Mouse (Mus musculus): Measurements from ENCODE around the gene Uvrag. TPM values are rescaled to one million over a fixed set of nuclear protein-coding genes. Genes with fewer than 3 reads are reported as not detected.

The Uvrag gene
- polyA plus RNA-seq, 1 experiment from 2014 or later: 22.4 TPM

DNA sequence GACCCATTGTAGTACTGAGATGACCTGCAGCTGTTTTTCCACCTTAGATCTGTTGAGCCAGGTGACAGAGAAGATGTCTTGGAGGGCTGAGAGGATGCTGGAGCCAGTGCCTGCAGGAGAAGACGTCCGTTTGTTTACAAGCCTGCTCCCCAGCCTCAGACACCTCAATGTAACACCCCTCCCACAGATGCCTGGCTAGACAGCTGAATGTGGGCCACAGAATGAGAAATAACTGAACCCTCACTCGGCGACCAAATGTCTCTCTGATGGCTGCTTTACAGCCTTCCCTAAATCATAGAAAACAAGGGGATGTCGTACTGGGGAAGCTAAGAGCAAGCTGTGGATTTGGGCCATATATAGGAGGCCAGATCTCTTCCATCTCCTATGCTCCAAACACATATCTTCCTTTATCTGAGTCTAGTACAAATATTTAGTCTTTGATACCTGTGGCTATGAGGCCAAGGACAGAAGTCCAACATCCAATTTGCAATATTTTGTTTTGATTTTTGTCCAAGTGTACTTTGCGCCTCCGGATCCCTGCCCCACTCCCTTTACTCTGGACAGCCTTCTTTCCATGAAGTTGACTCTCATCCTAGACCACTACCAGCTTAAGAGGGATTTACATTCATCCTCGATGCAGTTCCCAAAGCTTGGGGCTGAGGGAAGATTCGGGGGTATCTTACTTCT, 28.9 kb upstream of the Uvrag start:
- H3K36me3 ChIP-seq (ENCODE audit: control insufficient read depth, insufficient read depth, low read length): no peaks in the 10 kb centered on the region
- 76% methylated on average over 9 of the region's 9 CpGs for WGBS
- no peak for ATAC-seq (ENCODE audit: low read depth)
- no peaks in the 10 kb centered on the region for H3K27me3 ChIP-seq (ENCODE audit: control insufficient read depth, insufficient read depth, low read depth, low read length)
- peaks cover 6% of the 10 kb centered on the region; the same call in 1 of the 2 replicates for H3K4me1 ChIP-seq (replicated peaks; ENCODE audit: control insufficient read depth, insufficient read depth, low read length)
- no peak overlapping the region for H3K9ac ChIP-seq (ENCODE audit: low read length)
- no peaks in the 10 kb centered on the region for H3K9me3 ChIP-seq (ENCODE audit: control insufficient read depth, low read length)
- H3K4me3 ChIP-seq (ENCODE audit: low read length): no peak overlapping the region
- no peak overlapping the region for H3K27ac ChIP-seq (ENCODE audit: low read length)
- no peak overlapping the region for H3K4me2 ChIP-seq (ENCODE audit: low read depth, low read length)

DNA sequence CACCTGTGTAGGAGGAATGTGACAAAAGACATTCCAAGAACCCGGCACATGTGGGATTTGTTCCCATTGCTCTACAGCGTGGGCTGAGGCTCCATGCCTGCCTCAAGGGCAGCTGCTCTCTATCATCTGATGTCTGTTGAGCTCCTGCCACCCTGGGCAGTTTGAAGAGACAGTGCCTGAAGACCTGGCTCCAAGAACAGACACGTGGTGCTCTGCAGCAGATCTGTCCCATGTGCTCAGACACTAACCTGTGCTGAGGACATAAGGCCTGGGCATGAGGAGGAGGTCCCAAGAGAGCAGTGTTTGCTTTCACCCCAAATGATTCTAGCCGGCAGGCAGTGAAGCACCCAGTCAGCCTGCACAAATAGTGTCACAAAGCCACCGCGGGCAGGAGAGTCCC, 27.8 kb upstream of the Uvrag start:
- no peak overlapping the region for H3K4me3 ChIP-seq (ENCODE audit: low read length)
- H3K27ac ChIP-seq (ENCODE audit: low read length): no peak overlapping the region
- H3K9me3 ChIP-seq (ENCODE audit: control insufficient read depth, low read length): no peaks in the 10 kb centered on the region
- WGBS: 66% methylated on average over 6 of the region's 6 CpGs
- H3K4me2 ChIP-seq (ENCODE audit: low read depth, low read length): no peak overlapping the region
- no peaks in the 10 kb centered on the region for H3K36me3 ChIP-seq (ENCODE audit: control insufficient read depth, insufficient read depth, low read length)
- ATAC-seq (ENCODE audit: low read depth): no peak
- H3K9ac ChIP-seq (ENCODE audit: low read length): no peak overlapping the region
- H3K4me1 ChIP-seq (replicated peaks; ENCODE audit: control insufficient read depth, insufficient read depth, low read length): peaks cover 6% of the 10 kb centered on the region; the same call in 1 of the 2 replicates
- H3K27me3 ChIP-seq (ENCODE audit: control insufficient read depth, insufficient read depth, low read depth, low read length): no peaks in the 10 kb centered on the region

DNA sequence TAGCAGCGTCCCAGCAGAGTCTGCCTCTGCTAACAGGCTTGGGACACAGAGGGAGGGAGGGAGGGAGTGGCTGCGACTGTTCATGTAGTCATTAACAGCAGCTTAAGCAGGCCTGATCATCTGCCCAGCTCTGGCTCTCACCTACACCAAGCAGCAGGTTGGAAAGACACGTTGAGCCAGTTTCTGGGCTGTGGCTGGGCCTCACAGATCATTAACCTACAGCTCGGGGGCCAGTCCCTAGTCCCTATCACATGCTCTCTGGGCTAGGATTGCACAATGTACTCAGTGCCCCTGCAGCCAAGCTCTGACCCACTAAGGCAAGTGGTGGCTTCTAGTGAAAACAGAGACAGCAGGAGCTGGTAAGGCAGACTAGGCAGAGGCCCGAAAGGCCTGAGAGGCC, 27.0 kb upstream of the Uvrag start:
- Histone ChIP-seq H3K27me3 (ENCODE audit: control insufficient read depth, insufficient read depth, low read depth, low read length) (no peaks in the 10 kb centered on the region), H3K27ac (ENCODE audit: low read length) (peak overlapping the region; percentile 26), H3K9ac (ENCODE audit: low read length) (0 out of 2 replicates have a peak overlapping the region, but pooled peaks have one; percentile 13), H3K4me2 (ENCODE audit: low read depth, low read length) (no peak overlapping the region), H3K9me3 (ENCODE audit: control insufficient read depth, low read length) (no peaks in the 10 kb centered on the region), H3K36me3 (ENCODE audit: control insufficient read depth, insufficient read depth, low read length) (no peaks in the 10 kb centered on the region), H3K4me1 (replicated peaks; ENCODE audit: control insufficient read depth, insufficient read depth, low read length) (peaks cover 6% of the 10 kb centered on the region; the same call in 1 of the 2 replicates), H3K4me3 (ENCODE audit: low read length) (no peak overlapping the region)
- 33% methylated on average over 5 of the region's 5 CpGs for WGBS
- ATAC-seq (ENCODE audit: low read depth): peak; percentile 81

DNA sequence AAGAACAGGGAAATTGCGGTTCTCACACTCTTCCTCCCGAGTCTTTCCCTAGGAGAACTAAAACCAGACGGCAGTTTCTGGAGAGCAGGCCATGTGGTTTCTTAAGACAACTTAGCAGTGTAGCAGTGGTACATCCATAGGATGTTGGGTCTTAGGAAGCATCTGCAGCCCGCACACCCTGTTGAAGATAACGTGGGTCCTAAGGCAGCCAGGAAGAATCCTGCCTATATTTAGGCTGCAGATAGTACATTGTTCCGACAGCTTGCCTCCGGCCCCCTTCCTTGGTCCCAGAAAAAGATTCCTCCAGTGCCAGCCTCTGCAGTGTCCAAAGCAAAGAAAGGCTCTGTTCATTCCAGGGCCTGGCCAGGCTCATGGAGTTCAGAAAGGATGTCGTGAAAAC, 25.2 kb upstream of the Uvrag start:
- H3K4me3 ChIP-seq (ENCODE audit: low read length): no peak overlapping the region
- no peaks in the 10 kb centered on the region for H3K36me3 ChIP-seq (ENCODE audit: control insufficient read depth, insufficient read depth, low read length)
- H3K4me2 ChIP-seq (ENCODE audit: low read depth, low read length): no peak overlapping the region
- ATAC-seq (ENCODE audit: low read depth): no peak
- H3K9ac ChIP-seq (ENCODE audit: low read length): no peak overlapping the region
- H3K4me1 ChIP-seq (replicated peaks; ENCODE audit: control insufficient read depth, insufficient read depth, low read length): peaks cover 6% of the 10 kb centered on the region; the same call in 1 of the 2 replicates
- no peaks in the 10 kb centered on the region for H3K9me3 ChIP-seq (ENCODE audit: control insufficient read depth, low read length)
- H3K27me3 ChIP-seq (ENCODE audit: control insufficient read depth, insufficient read depth, low read depth, low read length): no peaks in the 10 kb centered on the region
- no peak overlapping the region for H3K27ac ChIP-seq (ENCODE audit: low read length)
- WGBS: 74% methylated on average over 8 of the region's 8 CpGs

DNA sequence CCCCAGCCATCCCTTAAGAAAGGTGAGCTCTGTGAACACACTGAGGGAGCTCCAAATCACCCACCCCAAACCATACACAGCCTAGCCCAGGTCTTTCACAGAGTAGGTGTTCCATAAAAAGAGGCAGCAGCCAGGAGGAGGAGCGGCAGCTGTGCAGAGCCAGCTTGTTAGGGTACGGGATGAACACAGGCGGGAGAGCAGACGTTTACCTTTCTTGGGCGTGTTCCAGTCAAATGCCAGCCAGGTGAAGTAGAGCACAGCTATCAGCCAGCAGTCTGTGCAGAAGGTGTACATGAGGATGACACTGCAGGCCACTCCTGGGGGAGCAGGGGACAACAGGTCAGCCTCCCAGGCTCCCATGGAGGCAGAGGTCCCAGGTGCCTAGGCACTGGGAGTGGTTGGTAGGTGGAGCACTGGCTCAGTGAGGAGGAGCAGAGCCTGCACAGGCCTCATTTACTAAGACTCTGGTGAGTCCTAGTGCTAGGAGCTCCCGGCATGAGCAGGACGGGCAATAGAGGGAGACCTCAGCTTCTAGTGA, 24.0 kb upstream of the Uvrag start:
- H3K9me3 ChIP-seq (ENCODE audit: control insufficient read depth, low read length): no peaks in the 10 kb centered on the region
- no peak overlapping the region for H3K4me3 ChIP-seq (ENCODE audit: low read length)
- no peaks in the 10 kb centered on the region for H3K27me3 ChIP-seq (ENCODE audit: control insufficient read depth, insufficient read depth, low read depth, low read length)
- no peaks in the 10 kb centered on the region for H3K36me3 ChIP-seq (ENCODE audit: control insufficient read depth, insufficient read depth, low read length)
- 67% methylated on average over 7 of the region's 7 CpGs for WGBS
- H3K9ac ChIP-seq (ENCODE audit: low read length): no peak overlapping the region
- H3K27ac ChIP-seq (ENCODE audit: low read length): no peak overlapping the region
- no peak overlapping the region for H3K4me2 ChIP-seq (ENCODE audit: low read depth, low read length)
- no peak for ATAC-seq (ENCODE audit: low read depth)
- H3K4me1 ChIP-seq (replicated peaks; ENCODE audit: control insufficient read depth, insufficient read depth, low read length): peaks cover 6% of the 10 kb centered on the region; the same call in 1 of the 2 replicates

DNA sequence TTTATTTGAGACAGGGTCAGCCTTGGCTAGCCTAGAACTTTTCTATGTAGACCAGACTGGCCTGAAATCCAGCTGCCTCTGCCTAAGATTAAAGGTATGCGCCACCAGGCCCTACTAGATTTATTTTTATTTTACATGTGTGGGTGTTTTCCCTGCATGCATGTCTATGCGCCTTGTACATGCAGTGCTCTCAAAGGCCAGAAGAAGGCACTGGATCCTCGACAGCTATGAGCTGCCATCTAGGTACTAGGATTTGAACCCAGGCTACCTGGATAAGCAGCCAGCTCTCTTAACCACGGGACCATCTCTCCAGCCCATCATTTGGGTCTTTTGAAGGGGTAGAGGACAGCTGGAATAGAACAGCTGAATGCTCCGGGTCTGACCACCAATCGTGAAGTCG, 21.5 kb upstream of the Uvrag start:
- Histone ChIP-seq H3K27me3 (ENCODE audit: control insufficient read depth, insufficient read depth, low read depth, low read length) (no peaks in the 10 kb centered on the region), H3K4me1 (replicated peaks; ENCODE audit: control insufficient read depth, insufficient read depth, low read length) (peaks cover 4% of the 10 kb centered on the region; the same call in 1 of the 2 replicates), H3K9me3 (ENCODE audit: control insufficient read depth, low read length) (no peaks in the 10 kb centered on the region), H3K4me3 (ENCODE audit: low read length) (no peak overlapping the region), H3K4me2 (ENCODE audit: low read depth, low read length) (no peak overlapping the region), H3K9ac (ENCODE audit: low read length) (no peak overlapping the region), H3K36me3 (ENCODE audit: control insufficient read depth, insufficient read depth, low read length) (no peaks in the 10 kb centered on the region), H3K27ac (ENCODE audit: low read length) (no peak overlapping the region)
- no peak for ATAC-seq (ENCODE audit: low read depth)
- WGBS: 90% methylated on average over 7 of the region's 7 CpGs

DNA sequence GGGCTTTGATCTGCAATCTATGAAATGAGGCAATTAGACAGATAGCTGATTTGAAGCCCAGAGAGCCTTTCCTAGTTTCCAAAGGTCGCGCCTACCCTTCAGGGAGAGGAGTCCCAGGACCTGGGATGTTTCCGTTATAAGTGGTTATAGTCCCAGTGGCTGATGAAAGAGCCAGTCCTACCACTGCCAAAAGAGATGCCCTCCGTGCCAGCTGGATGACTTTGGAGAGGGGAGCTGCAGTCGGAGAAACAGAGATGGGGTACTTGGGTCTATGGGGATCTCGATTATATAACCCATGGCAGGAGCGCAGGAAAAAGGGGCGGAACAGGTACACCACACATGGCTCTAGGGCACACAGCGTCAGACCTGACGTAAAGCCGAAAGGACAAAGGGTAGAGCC, 21.0 kb upstream of the Uvrag start:
- H3K27me3 ChIP-seq (ENCODE audit: control insufficient read depth, insufficient read depth, low read depth, low read length): no peaks in the 10 kb centered on the region
- 88% methylated on average over 11 of the region's 11 CpGs for WGBS
- H3K9me3 ChIP-seq (ENCODE audit: control insufficient read depth, low read length): no peaks in the 10 kb centered on the region
- H3K4me2 ChIP-seq (ENCODE audit: low read depth, low read length): no peak overlapping the region
- ATAC-seq (ENCODE audit: low read depth): no peak
- H3K36me3 ChIP-seq (ENCODE audit: control insufficient read depth, insufficient read depth, low read length): no peaks in the 10 kb centered on the region
- no peak overlapping the region for H3K4me3 ChIP-seq (ENCODE audit: low read length)
- no peak overlapping the region for H3K9ac ChIP-seq (ENCODE audit: low read length)
- H3K27ac ChIP-seq (ENCODE audit: low read length): no peak overlapping the region
- peaks cover 4% of the 10 kb centered on the region; the same call in 1 of the 2 replicates for H3K4me1 ChIP-seq (replicated peaks; ENCODE audit: control insufficient read depth, insufficient read depth, low read length)

DNA sequence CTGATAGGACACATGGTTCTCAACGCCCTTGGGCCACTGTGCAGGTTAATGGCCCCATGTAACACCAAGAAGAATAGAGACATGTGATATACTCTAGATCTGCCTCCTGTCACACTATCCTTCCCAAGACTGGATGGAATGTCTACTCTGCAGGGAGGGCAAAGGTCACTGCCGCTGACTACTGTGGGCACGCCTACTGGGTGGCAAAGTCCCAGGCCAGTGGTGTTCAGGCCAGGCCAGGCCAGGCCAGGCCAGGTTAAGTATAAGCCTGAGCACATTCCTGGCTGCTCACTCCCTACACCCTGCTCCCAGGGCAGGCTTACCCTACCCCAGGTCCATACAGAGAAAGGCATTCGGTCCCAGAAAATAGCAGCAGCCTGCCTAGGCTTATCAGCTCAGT, 20.6 kb upstream of the Uvrag start:
- H3K4me3 ChIP-seq (ENCODE audit: low read length): no peak overlapping the region
- no peak for ATAC-seq (ENCODE audit: low read depth)
- H3K27ac ChIP-seq (ENCODE audit: low read length): no peak overlapping the region
- no peak overlapping the region for H3K9ac ChIP-seq (ENCODE audit: low read length)
- H3K4me2 ChIP-seq (ENCODE audit: low read depth, low read length): no peak overlapping the region
- no peaks in the 10 kb centered on the region for H3K27me3 ChIP-seq (ENCODE audit: control insufficient read depth, insufficient read depth, low read depth, low read length)
- no peaks in the 10 kb centered on the region for H3K36me3 ChIP-seq (ENCODE audit: control insufficient read depth, insufficient read depth, low read length)
- 38% methylated on average over 4 of the region's 4 CpGs for WGBS
- peaks cover 5% of the 10 kb centered on the region for H3K4me1 ChIP-seq (replicated peaks; ENCODE audit: control insufficient read depth, insufficient read depth, low read length)
- no peaks in the 10 kb centered on the region for H3K9me3 ChIP-seq (ENCODE audit: control insufficient read depth, low read length)

DNA sequence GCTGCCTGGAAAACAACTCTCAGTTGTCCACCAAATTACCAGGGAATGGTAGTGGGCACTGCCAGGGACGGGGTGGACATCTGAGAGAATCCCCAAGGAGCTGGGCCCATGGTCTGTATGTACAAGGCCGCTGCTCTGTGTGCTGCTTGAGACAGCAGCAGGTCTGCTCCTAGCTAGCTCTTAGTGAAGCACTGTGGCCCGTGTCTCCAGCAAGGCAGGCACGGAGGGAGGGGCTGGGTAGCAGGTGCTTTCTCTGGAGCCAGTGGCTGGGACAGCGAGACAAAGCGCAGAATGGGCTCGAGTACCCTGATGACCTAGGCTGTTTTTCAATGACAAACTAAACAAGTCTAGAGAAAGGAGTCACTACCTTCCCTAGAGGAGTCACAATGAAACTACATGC, 20.1 kb upstream of the Uvrag start:
- Histone ChIP-seq H3K36me3 (ENCODE audit: control insufficient read depth, insufficient read depth, low read length) (no peaks in the 10 kb centered on the region), H3K9ac (ENCODE audit: low read length) (no peak overlapping the region), H3K4me2 (ENCODE audit: low read depth, low read length) (no peak overlapping the region), H3K27ac (ENCODE audit: low read length) (no peak overlapping the region), H3K4me3 (ENCODE audit: low read length) (no peak overlapping the region), H3K27me3 (ENCODE audit: control insufficient read depth, insufficient read depth, low read depth, low read length) (no peaks in the 10 kb centered on the region), H3K4me1 (replicated peaks; ENCODE audit: control insufficient read depth, insufficient read depth, low read length) (peaks cover 11% of the 10 kb centered on the region), H3K9me3 (ENCODE audit: control insufficient read depth, low read length) (no peaks in the 10 kb centered on the region)
- ATAC-seq (ENCODE audit: low read depth): no peak
- WGBS: 69% methylated on average over 7 of the region's 7 CpGs

All from lung, embryonic 16.5 days (tissue).